Mouse (Mus musculus): ENCODE measurements at regions not wholly inside any gene's neighbourhood (a gene's known extent, or its start where the extent isn't known, plus 50 kb on each side); places are given as distances from the start of the nearest gene placed in this dataset.
A peak's percentile ranks its signal among the peaks of the same experiment; 100 is the strongest.

- DNase-seq (ENCODE audit: low spot score in 2 of 2), result no peak
Observed at GRCm38 (mm10) chrX:11720517-11720916, 392.9 kb downstream of the H2al1j start.

GRCm38 (mm10) chrX:11722730-11723129 is 395.1 kb downstream of the H2al1j start:
- no peak for DNase-seq (ENCODE audit: low spot score in 2 of 2)

- no peak for DNase-seq (ENCODE audit: low spot score in 2 of 2)
Observed at GRCm38 (mm10) chrX:11724718-11725117, 397.1 kb downstream of the H2al1j start.

- DNase-seq (ENCODE audit: low spot score in 2 of 2), result no peak
Observed at GRCm38 (mm10) chrX:11726524-11727231, 399.1 kb downstream of the H2al1j start.

GRCm38 (mm10) chrX:11728481-11728880 is 400.9 kb downstream of the H2al1j start:
- no peak for DNase-seq (ENCODE audit: low spot score in 2 of 2)

- DNase-seq (ENCODE audit: low spot score in 2 of 2), result no peak
Observed at GRCm38 (mm10) chrX:11729992-11730391, 402.4 kb downstream of the H2al1j start.

GRCm38 (mm10) chrX:11732371-11732770 is 404.7 kb downstream of the H2al1j start:
- DNase-seq (ENCODE audit: low spot score in 2 of 2), result no peak

GRCm38 (mm10) chrX:11734505-11735435 is 407.1 kb downstream of the H2al1j start:
- no peak for DNase-seq (ENCODE audit: low spot score in 2 of 2)

GRCm38 (mm10) chrX:11735516-11736170 is 408.0 kb downstream of the H2al1j start:
- DNase-seq (ENCODE audit: low spot score in 2 of 2), result no peak

GRCm38 (mm10) chrX:11736481-11736880 is 408.9 kb downstream of the H2al1j start:
- no peak for DNase-seq (ENCODE audit: low spot score in 2 of 2)

GRCm38 (mm10) chrX:11739565-11739964 is 411.9 kb downstream of the H2al1j start:
- DNase-seq (ENCODE audit: low spot score in 2 of 2), result no peak

- no peak for DNase-seq (ENCODE audit: low spot score in 2 of 2)
Observed at GRCm38 (mm10) chrX:11745911-11746310, 414.2 kb downstream of the Bcor start.

- no peak for DNase-seq (ENCODE audit: low spot score in 2 of 2)
Observed at GRCm38 (mm10) chrX:11747386-11748121, 412.6 kb downstream of the Bcor start.

GRCm38 (mm10) chrX:11748278-11748677 is 411.9 kb downstream of the Bcor start:
- no peak for DNase-seq (ENCODE audit: low spot score in 2 of 2)

GRCm38 (mm10) chrX:11752513-11752912 is 407.6 kb downstream of the Bcor start:
- no peak for DNase-seq (ENCODE audit: low spot score in 2 of 2)

GRCm38 (mm10) chrX:11752973-11753590 is 407.1 kb downstream of the Bcor start:
- peak; percentile 8 to 13 for DNase-seq (ENCODE audit: low spot score in 2 of 2)

GRCm38 (mm10) chrX:11755046-11755445 is 405.1 kb downstream of the Bcor start:
- no peak for DNase-seq (ENCODE audit: low spot score in 2 of 2)

GRCm38 (mm10) chrX:11763351-11764082 is 396.6 kb downstream of the Bcor start:
- no peak for DNase-seq (ENCODE audit: low spot score in 2 of 2)

GRCm38 (mm10) chrX:11776236-11776899 is 383.8 kb downstream of the Bcor start:
- peak; percentile 16 to 21 for DNase-seq (ENCODE audit: low spot score in 2 of 2)

- DNase-seq (ENCODE audit: low spot score in 2 of 2), result no peak
Observed at GRCm38 (mm10) chrX:11795010-11795409, 365.1 kb downstream of the Bcor start.
